Mouse (Mus musculus) myocyte (in vitro differentiated cells): ENCODE data around the gene Serpina3a. TPM values are rescaled to one million over a fixed set of nuclear protein-coding genes. Genes with fewer than 3 reads are reported as not detected.

Experiments used
- H3K27me3 ChIP-seq: one replicate; pipeline ENCODE4 v1.6.1; 2011; ENCODE audit not compliant: control insufficient read depth, insufficient read depth, insufficient read length
- H3K36me3 ChIP-seq: one replicate; pipeline ENCODE4 v1.6.1; 2011; ENCODE audit not compliant: control insufficient read depth, insufficient read depth
- H3K4me2 ChIP-seq: one replicate; pipeline ENCODE4 v1.6.1; 2011; ENCODE audit warnings: low read depth, control low read depth
- H3K4me3 ChIP-seq: one replicate; pipeline ENCODE4 v1.5.1; 2011; ENCODE audit warnings: mild to moderate bottlenecking, control low read depth, moderate library complexity
- H3K79me2 ChIP-seq: one replicate; pipeline ENCODE4 v1.6.1; 2011; ENCODE audit not compliant: control insufficient read depth, insufficient read depth
- H3ac ChIP-seq: one replicate; pipeline ENCODE4 v1.6.1; 2011; ENCODE audit not compliant: control insufficient read depth, insufficient read length
- CEBPB ChIP-seq: IDR thresholded peaks from 2 replicates; pipeline ENCODE4 v1.6.1; 2011; ENCODE audit warnings: mild to moderate bottlenecking, moderate library complexity; ENCODE audit not compliant: poor library complexity, insufficient read depth, severe bottlenecking
- E2F4 ChIP-seq: IDR thresholded peaks from one replicate; pipeline ENCODE4 v1.6.1; 2011; ENCODE audit warnings: mild to moderate bottlenecking, control low read depth, moderate library complexity; ENCODE audit not compliant: insufficient read depth
- MAX ChIP-seq: IDR thresholded peaks from one replicate; pipeline ENCODE4 v1.6.1; 2011; ENCODE audit warnings: low read depth, mild to moderate bottlenecking, control low read depth
- MYOD1 ChIP-seq, 3 experiments: IDR thresholded peaks; one replicate each; pipeline ENCODE4 v1.6.1; 2011; ENCODE audit warnings: control low read depth in 2 of 3, low read depth in 2 of 3, mild to moderate bottlenecking in 2 of 3, moderate library complexity in 1 of 3; ENCODE audit not compliant: insufficient read length in 2 of 3, control insufficient read depth in 1 of 3
- MYOG ChIP-seq, 3 experiments: IDR thresholded peaks; one replicate each; pipeline ENCODE4 v1.6.1; 2011; ENCODE audit warnings: control low read depth in 2 of 3, low read depth in 2 of 3, mild to moderate bottlenecking in 2 of 3; ENCODE audit not compliant: insufficient read length in 2 of 3, control insufficient read depth in 1 of 3, insufficient read depth in 1 of 3
- POLR2A ChIP-seq: IDR thresholded peaks from one replicate; pipeline ENCODE4 v1.6.1; 2011; ENCODE audit warnings: low read depth, mild to moderate bottlenecking, control low read depth, moderate library complexity; ENCODE audit not compliant: insufficient read length
- POLR2AphosphoS2 ChIP-seq: IDR thresholded peaks from one replicate; pipeline ENCODE4 v1.6.1; 2011; ENCODE audit warnings: low read depth, control low read depth; ENCODE audit not compliant: insufficient read length
- REST ChIP-seq: IDR thresholded peaks from one replicate; pipeline ENCODE4 v1.6.1; 2011; ENCODE audit warnings: mild to moderate bottlenecking, control low read depth, moderate library complexity; ENCODE audit not compliant: insufficient read depth, insufficient read length
- SRF ChIP-seq: IDR thresholded peaks from one replicate; pipeline ENCODE4 v1.6.1; 2011; ENCODE audit warnings: low read depth; ENCODE audit not compliant: control insufficient read depth, insufficient read length
- TCF12 ChIP-seq: IDR thresholded peaks from one replicate; pipeline ENCODE4 v1.6.1; 2011; ENCODE audit warnings: mild to moderate bottlenecking, control low read depth; ENCODE audit not compliant: poor library complexity, insufficient read depth, severe bottlenecking
- TCF3 ChIP-seq: IDR thresholded peaks from one replicate; pipeline ENCODE4 v1.6.1; 2011; ENCODE audit warnings: low read depth, control low read depth; ENCODE audit not compliant: insufficient read length
- USF1 ChIP-seq: IDR thresholded peaks from one replicate; pipeline ENCODE4 v1.6.1; 2011; ENCODE audit warnings: low read depth, mild to moderate bottlenecking, control low read depth, moderate library complexity
- polyA plus RNA-seq: library from polyadenylated mRNA; unstranded; fragments of >200 nt; fragmentation: generic; extraction: Trizol; gene quantifications from one replicate; pipeline ENCODE4 v1.2.1, GENCODE M21; 2012; ENCODE audit warnings: missing spikeins

Gene Serpina3a
- polyA plus RNA-seq, 1 experiment = not detected

- TF ChIP-seq REST (no peak), POLR2A (no peak), MAX (no peak), MYOG (IDR thresholded peaks at IDR 0.05; ENCODE audit: control insufficient read depth in 1 of 3, insufficient read depth in 1 of 3, insufficient read length in 2 of 3, low read depth in 2 of 3) (no peak), SRF (no peak), CEBPB (no peak), USF1 (no peak), TCF3 (no peak), E2F4 (no peak), MYOD1 (IDR thresholded peaks at IDR 0.05; ENCODE audit: control insufficient read depth in 1 of 3, insufficient read length in 2 of 3, low read depth in 2 of 3) (no peak), POLR2AphosphoS2 (no peak), TCF12 (no peak)
- Histone ChIP-seq H3ac (no peak overlapping the region), H3K79me2 (no peaks in the 10 kb centered on the region), H3K4me2 (no peak overlapping the region), H3K4me3 (no peak overlapping the region), H3K27me3 (no peaks in the 10 kb centered on the region), H3K36me3 (no peaks in the 10 kb centered on the region)
Observed at GRCm38 (mm10) chr12:104151989-104152388, 39.5 kb downstream of the Serpina3a start.

- Histone ChIP-seq H3K79me2 (no peaks in the 10 kb centered on the region), H3K27me3 (no peaks in the 10 kb centered on the region), H3K4me3 (no peak overlapping the region), H3K36me3 (no peaks in the 10 kb centered on the region), H3K4me2 (no peak overlapping the region), H3ac (no peak overlapping the region)
- TF ChIP-seq TCF3 = no peak
- no peak for TF ChIP-seq MYOG (IDR thresholded peaks at IDR 0.05; ENCODE audit: control insufficient read depth in 1 of 3, insufficient read depth in 1 of 3, insufficient read length in 2 of 3, low read depth in 2 of 3)
- no peak for TF ChIP-seq SRF
- TF ChIP-seq CEBPB = no peak
- TF ChIP-seq MAX = no peak
- no peak for TF ChIP-seq E2F4
- TF ChIP-seq TCF12 = no peak
- TF ChIP-seq POLR2A = no peak
Observed at GRCm38 (mm10) chr12:104153041-104153645, 40.6 kb downstream of the Serpina3a start.

GRCm38 (mm10) chr12:104153656-104154055 is 41.1 kb downstream of the Serpina3a start, which contains the start of gene Serpina3c:
Gene Serpina3c, minus strand, starts transcription at chr12:104153870.
- Histone ChIP-seq H3K79me2 (no peaks in the 10 kb centered on the region), H3K4me2 (no peak within 1 kb of the TSS), H3K36me3 (no peaks in the 10 kb centered on the region), H3K27me3 (no peaks in the 10 kb centered on the region), H3ac (no peak within 1 kb of the TSS), H3K4me3 (no peak within 1 kb of the TSS)
- no peak for TF ChIP-seq SRF
- no peak for TF ChIP-seq TCF3
- no peak for TF ChIP-seq E2F4
- no peak for TF ChIP-seq MYOG (IDR thresholded peaks at IDR 0.05; ENCODE audit: control insufficient read depth in 1 of 3, insufficient read depth in 1 of 3, insufficient read length in 2 of 3, low read depth in 2 of 3)
- TF ChIP-seq REST = no peak

Other genes starting within 250 kb of the Serpina3a start
- gene Serpina1a, start 249.2 kb upstream of the Serpina3a start, polyA plus RNA-seq = not detected
- gene Serpina1c, start 207.8 kb upstream of the Serpina3a start, polyA plus RNA-seq = not detected
- 0.53 TPM for gene Serpina1e, start 153.7 kb upstream of the Serpina3a start, polyA plus RNA-seq
- 0.10 TPM for gene Serpina11, start 122.8 kb upstream of the Serpina3a start, polyA plus RNA-seq
- 0.14 TPM for gene Serpina9, start 99.0 kb upstream of the Serpina3a start, polyA plus RNA-seq
- gene Serpina12, start 68.3 kb upstream of the Serpina3a start, polyA plus RNA-seq = 0.16 TPM
- gene Serpina5, start 11.6 kb upstream of the Serpina3a start, polyA plus RNA-seq = not detected
- gene Serpina3b, start 15.3 kb downstream of the Serpina3a start, polyA plus RNA-seq = not detected
- gene Serpina3c, start 41.1 kb downstream of the Serpina3a start, polyA plus RNA-seq = not detected
- not detected for gene Serpina3f, start 101.8 kb downstream of the Serpina3a start, polyA plus RNA-seq
- gene Serpina3g, start 123.5 kb downstream of the Serpina3a start, polyA plus RNA-seq = 0.05 TPM
- gene Serpina3i, start 150.4 kb downstream of the Serpina3a start, polyA plus RNA-seq = not detected
- gene Serpina3j, start 201.8 kb downstream of the Serpina3a start, polyA plus RNA-seq = not detected
- not detected for gene Serpina3k, start 225.8 kb downstream of the Serpina3a start, polyA plus RNA-seq
- not detected for gene Serpina3m, start 225.8 kb downstream of the Serpina3a start, polyA plus RNA-seq